Mouse (Mus musculus): ENCODE data around the gene Olfr1009.
"Not testable (repeated sequence)": the region's sequence is repeated elsewhere in the genome, so short reads cannot be mapped to it uniquely, and the experiment has no call there.

Gene Olfr1009

DNA sequence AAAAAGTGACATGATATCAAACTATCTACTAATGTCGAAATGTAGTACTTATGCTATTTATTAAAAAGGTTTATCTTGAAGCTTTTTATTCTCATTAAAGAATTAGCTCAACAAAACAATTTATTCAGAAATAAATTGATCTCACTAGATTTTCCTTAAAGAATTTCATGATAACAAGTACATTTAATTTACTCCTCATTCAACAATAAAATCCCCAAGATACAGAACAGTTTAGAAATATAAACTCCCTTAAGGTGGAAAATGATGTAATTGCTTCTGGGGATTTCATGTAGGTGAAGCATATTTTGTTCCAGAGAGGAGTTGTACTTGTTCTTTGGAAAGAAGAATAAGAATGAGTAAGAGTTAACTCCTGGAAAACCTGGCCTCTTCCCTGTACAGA is at the start of gene Olfr1009:
Gene Olfr1009 (plus strand): TSS at position 301 of the 400 bp plus-strand sequence.
- DNase-seq (ENCODE audit: inconsistent age in 2 of 2, low spot score in 1 of 2): no peak

DNA sequence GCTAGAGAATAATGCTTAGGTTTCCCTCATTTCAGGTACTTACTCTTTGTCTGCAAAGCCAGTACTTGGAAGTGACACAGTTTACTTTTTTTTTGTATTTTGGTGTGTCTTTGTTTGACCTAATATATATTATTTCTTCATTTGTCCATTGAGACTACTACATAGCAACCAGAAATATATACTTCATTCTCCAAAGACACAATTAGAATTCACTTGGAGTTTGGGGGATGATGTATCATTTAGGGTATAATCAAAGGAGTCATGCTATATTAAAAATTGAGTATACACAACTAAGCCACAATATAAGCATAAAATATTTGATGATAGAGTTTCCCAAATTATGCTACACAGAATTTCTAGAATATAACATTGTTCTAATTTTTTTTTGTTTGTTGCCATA is 36.6 kb upstream of the Olfr1009 start, which contains the start of gene Olfr1006:
Gene Olfr1006 (minus strand): TSS at position 101 of the 400 bp plus-strand sequence.
- no peak for DNase-seq (ENCODE audit: inconsistent age in 2 of 2, low spot score in 1 of 2)

- DNase-seq (ENCODE audit: inconsistent age in 2 of 2, low spot score in 1 of 2): no peak
Observed at GRCm38 (mm10) chr2:85689131-85689530, 26.1 kb upstream of the Olfr1009 start, which contains the start of gene Olfr1008. TSS of gene Olfr1008 (plus strand) at chr2:85689431.

GRCm38 (mm10) chr2:85710680-85711079 is 4.5 kb upstream of the Olfr1009 start:
- DNase-seq (ENCODE audit: inconsistent age in 2 of 2, low spot score in 1 of 2): not testable (repeated sequence)

DNA sequence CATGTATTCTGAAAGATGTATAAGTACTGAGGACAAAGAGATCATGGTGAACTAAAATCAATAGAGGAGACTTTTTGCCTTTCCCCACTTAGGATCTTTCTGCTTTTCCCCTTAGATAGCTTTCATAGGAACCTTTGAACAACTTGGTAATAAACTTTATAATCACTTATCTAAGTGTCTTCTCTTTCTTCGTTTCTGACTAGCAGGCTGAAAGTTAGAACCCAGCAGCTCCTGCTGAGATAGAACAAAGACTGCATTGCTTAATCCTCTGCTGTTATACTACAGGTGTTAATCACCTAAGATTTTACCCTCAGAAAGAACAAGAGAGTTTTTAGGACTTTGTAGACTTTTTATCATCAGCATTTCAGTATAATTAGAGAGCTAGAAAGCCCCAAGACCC is 4.1 kb upstream of the Olfr1009 start:
- DNase-seq (ENCODE audit: inconsistent age in 2 of 2, low spot score in 1 of 2): no peak

GRCm38 (mm10) chr2:85725793-85726192 is 10.6 kb downstream of the Olfr1009 start:
- DNase-seq (ENCODE audit: inconsistent age in 2 of 2, low spot score in 1 of 2): peak; percentile 8 to 46

DNA sequence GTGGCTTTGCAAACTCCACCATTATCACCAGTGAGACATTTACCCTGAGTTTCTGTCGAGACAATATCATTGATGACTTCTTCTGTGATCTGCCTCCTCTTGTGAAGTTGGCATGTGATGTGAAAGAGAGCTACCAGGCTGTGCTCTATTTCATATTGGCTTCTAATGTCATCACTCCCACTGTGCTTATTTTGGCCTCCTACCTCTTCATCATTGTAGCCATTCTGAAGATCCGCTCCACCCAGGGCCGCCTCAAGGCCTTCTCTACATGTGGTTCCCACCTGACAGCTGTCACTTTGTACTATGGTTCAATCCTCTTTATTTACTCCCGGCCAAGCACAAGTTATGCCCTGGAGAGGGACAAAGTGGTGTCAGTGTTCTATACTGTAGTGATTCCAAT is 38.6 kb downstream of the Olfr1009 start:
- no peak for DNase-seq (ENCODE audit: inconsistent age in 2 of 2, low spot score in 1 of 2)

DNA sequence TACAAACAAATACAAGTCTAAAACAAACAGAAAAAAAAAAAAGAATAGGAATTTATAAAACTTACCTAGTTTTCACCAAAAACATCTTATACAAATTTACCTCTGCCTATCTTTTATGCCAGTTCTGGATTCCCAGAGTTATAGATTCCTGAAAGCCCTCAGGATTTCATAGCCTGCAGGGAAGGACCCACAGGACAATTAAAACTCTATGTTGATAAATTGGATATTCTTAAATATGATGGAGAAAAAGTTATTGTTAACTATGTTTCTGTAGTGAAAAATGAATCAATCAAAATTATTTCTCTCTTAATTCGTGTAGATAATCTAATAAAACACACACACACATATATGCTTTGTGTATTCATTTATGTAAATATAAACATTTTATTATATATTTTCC is 47.4 kb downstream of the Olfr1009 start, which contains the start of gene Olfr1012:
Gene Olfr1012 (minus strand): TSS at position 101 of the 400 bp plus-strand sequence.
- no peak for DNase-seq (ENCODE audit: inconsistent age in 2 of 2, low spot score in 1 of 2)

- no peak for DNase-seq (ENCODE audit: inconsistent age in 2 of 2, low spot score in 1 of 2)
Observed at GRCm38 (mm10) chr2:85766798-85767197, 51.6 kb downstream of the Olfr1009 start, which contains the start of gene Olfr1013. TSS of gene Olfr1013 (plus strand) at chr2:85767098.

- no peak for DNase-seq (ENCODE audit: inconsistent age in 2 of 2, low spot score in 1 of 2)
Observed at GRCm38 (mm10) chr2:85772413-85772812, 57.2 kb downstream of the Olfr1009 start, which contains the start of gene Olfr1014. TSS of gene Olfr1014 (plus strand) at chr2:85772713.

Data from adrenal gland, adult (tissue).